Mouse (Mus musculus): ENCODE results near the gene Chst11. TPM values are rescaled to one million over a fixed set of nuclear protein-coding genes. Genes with fewer than 3 reads are reported as not detected.

Chst11 gene
- total and polyA plus RNA-seq, 3 experiments, result 3.1 to 10.6 TPM; not detected in 1

- Histone ChIP-seq H3K9ac (ENCODE audit: control insufficient read depth, low read depth, low read length, poor library complexity, severe bottlenecking) (no peak overlapping the region), H3K4me3 (ENCODE audit: control insufficient read depth in 1 of 2, insufficient read depth in 1 of 2, low read depth in 2 of 2, low read length in 2 of 2) (no peak overlapping the region), H3K27me3 (ENCODE audit: control insufficient read depth in 1 of 2, insufficient read depth in 2 of 2, low read length in 2 of 2) (no peaks in the 10 kb centered on the region), H3K4me1 (ENCODE audit: control insufficient read depth in 1 of 2, insufficient read depth in 2 of 2, low read length in 2 of 2) (no peaks in the 10 kb centered on the region), H3K36me3 (ENCODE audit: control insufficient read depth in 1 of 2, insufficient read depth in 2 of 2, low read length in 2 of 2) (no peaks in the 10 kb centered on the region), H3K27ac (ENCODE audit: control insufficient read depth, low read depth, low read length) (no peak overlapping the region), H3K79me2 (ENCODE audit: control insufficient read depth, insufficient read depth, low read length, poor library complexity) (no peaks in the 10 kb centered on the region), H3K9me3 (replicated peaks; ENCODE audit: insufficient read depth, low read length) (no peaks in the 10 kb centered on the region)
- DNase-seq (ENCODE audit: low read depth, low spot score), result no peak
- TF ChIP-seq E2F4 (IDR thresholded peaks at IDR 0.05; ENCODE audit: borderline replicate concordance, low read depth, low read length) (no peak), ELF1 (IDR thresholded peaks at IDR 0.05; ENCODE audit: low read depth, low read length) (no peak), MXI1 (IDR thresholded peaks at IDR 0.05; ENCODE audit: low read depth, low read length) (no peak), CTCF (IDR thresholded peaks at IDR 0.05 in 2 of 3, conservative IDR thresholded peaks at IDR 0.05 in 1 of 3; ENCODE audit: control insufficient read depth in 1 of 3, insufficient read depth in 1 of 3, low read depth in 2 of 3, low read length in 3 of 3, poor library complexity in 1 of 3, severe bottlenecking in 1 of 3) (no peak)
Measured at GRCm38 (mm10) chr10:83041875-83042274, 56.6 kb downstream of the Chst11 start.

GRCm38 (mm10) chr10:83042613-83043477 lies 57.5 kb downstream of the Chst11 start:
- Histone ChIP-seq H3K4me1 (ENCODE audit: control insufficient read depth in 1 of 2, insufficient read depth in 2 of 2, low read length in 2 of 2) (no peaks in the 10 kb centered on the region), H3K4me3 (ENCODE audit: control insufficient read depth in 1 of 2, insufficient read depth in 1 of 2, low read depth in 2 of 2, low read length in 2 of 2) (no peak overlapping the region), H3K79me2 (ENCODE audit: control insufficient read depth, insufficient read depth, low read length, poor library complexity) (no peaks in the 10 kb centered on the region), H3K9ac (ENCODE audit: control insufficient read depth, low read depth, low read length, poor library complexity, severe bottlenecking) (no peak overlapping the region), H3K27me3 (ENCODE audit: control insufficient read depth in 1 of 2, insufficient read depth in 2 of 2, low read length in 2 of 2) (no peaks in the 10 kb centered on the region), H3K27ac (ENCODE audit: control insufficient read depth, low read depth, low read length) (no peak overlapping the region), H3K36me3 (ENCODE audit: control insufficient read depth in 1 of 2, insufficient read depth in 2 of 2, low read length in 2 of 2) (no peaks in the 10 kb centered on the region), H3K9me3 (replicated peaks; ENCODE audit: insufficient read depth, low read length) (no peaks in the 10 kb centered on the region)
- DNase-seq (ENCODE audit: low read depth, low spot score), result no peak
- TF ChIP-seq MXI1 (IDR thresholded peaks at IDR 0.05; ENCODE audit: low read depth, low read length) (no peak), EP300 (IDR thresholded peaks at IDR 0.05; ENCODE audit: low read depth in 1 of 2, low read length in 2 of 2) (no peak), SIN3A (IDR thresholded peaks at IDR 0.05; ENCODE audit: low read length) (no peak), UBTF (IDR thresholded peaks at IDR 0.05; ENCODE audit: borderline replicate concordance, insufficient read depth, low read depth, low read length) (no peak), GABPA (IDR thresholded peaks at IDR 0.05; ENCODE audit: low read depth, low read length) (no peak), USF1 (IDR thresholded peaks at IDR 0.05; ENCODE audit: low read depth, low read length) (no peak), RCOR1 (IDR thresholded peaks at IDR 0.05; ENCODE audit: low read depth, low read length) (no peak), POLR2AphosphoS5 (IDR thresholded peaks at IDR 0.05; ENCODE audit: borderline replicate concordance, low read depth, low read length) (no peak), JUND (IDR thresholded peaks at IDR 0.05; ENCODE audit: low read depth, low read length) (no peak), SMC3 (IDR thresholded peaks at IDR 0.05; ENCODE audit: low read depth, low read length) (no peak), BHLHE40 (IDR thresholded peaks at IDR 0.05; ENCODE audit: borderline replicate concordance, low read depth, low read length) (no peak), ZNF384 (IDR thresholded peaks at IDR 0.05; ENCODE audit: low read depth, low read length) (no peak), NELFE (IDR thresholded peaks at IDR 0.05; ENCODE audit: low read depth, low read length) (no peak)
